Mouse (Mus musculus): ENCODE measurements around the gene Zfp473.

GRCm38 (mm10) chr7:44697191-44697710 is 53.6 kb downstream of the Zfp473 start:
- no peak for TF ChIP-seq POLR2A (IDR thresholded peaks at IDR 0.05; ENCODE audit: borderline replicate concordance, extremely low read depth, low read depth, low read length)
- no peak for TF ChIP-seq CTCF (IDR thresholded peaks at IDR 0.05; ENCODE audit: insufficient read depth, low read length)

Measured in lung, adult 2 months (tissue).